Mouse (Mus musculus): ENCODE measurements around the gene Ambp. TPM values are rescaled to one million over a fixed set of nuclear protein-coding genes. Genes with fewer than 3 reads are reported as not detected.

Ambp gene
- not detected in 2 replicates for polyA plus RNA-seq (2014; fragmentation: Nextera tagmentation; extraction: Ambion mirVana)

DNA sequence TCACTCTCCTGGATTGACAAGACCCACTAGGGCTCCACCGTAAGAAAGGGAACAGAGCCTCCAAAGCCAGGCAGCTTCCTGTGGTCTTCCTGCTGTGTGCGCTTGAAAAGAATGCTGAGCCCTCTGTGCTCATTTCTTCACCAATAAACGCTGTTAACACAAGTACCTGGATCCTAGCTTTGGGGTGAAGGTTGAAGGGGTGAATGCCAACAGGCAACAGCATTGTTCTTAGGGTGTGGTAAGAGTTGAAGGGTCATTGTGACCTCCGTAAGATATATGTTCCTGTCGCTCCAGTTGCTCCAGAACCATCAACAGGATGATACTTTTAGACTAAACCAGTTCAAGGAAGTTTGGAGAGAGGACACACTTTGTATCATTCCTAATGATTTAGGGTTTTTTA lies at the start of gene Ambp:
Gene Ambp, minus strand, starts transcription at position 101 of the 400 bp plus-strand sequence.
- H3K27me3 ChIP-seq (ENCODE audit: control insufficient read depth, insufficient read depth, low read length), result no peaks in the 10 kb centered on the region
- DNase-seq, result no peak

GRCm38 (mm10) chr4:63203874-63204273 lies 49.3 kb upstream of the Ambp start:
- DNase-seq, result no peak
- Histone ChIP-seq H3K4me3 (replicated peaks; ENCODE audit: low read depth, low read length) (no peak overlapping the region), H3K9me3 (ENCODE audit: control insufficient read depth, low read length) (no peaks in the 10 kb centered on the region), H3K4me2 (ENCODE audit: low read length) (no peak overlapping the region), H3K9ac (replicated peaks; ENCODE audit: low read length) (no peak overlapping the region), H3K27me3 (ENCODE audit: control insufficient read depth, insufficient read depth, low read length) (no peaks in the 10 kb centered on the region), H3K36me3 (ENCODE audit: control insufficient read depth, insufficient read depth, low read length) (no peaks in the 10 kb centered on the region), H3K27ac (replicated peaks; ENCODE audit: low read depth, low read length) (no peak overlapping the region), H3K4me1 (ENCODE audit: control insufficient read depth, insufficient read depth, low read length) (no peaks in the 10 kb centered on the region)
- no peak for ATAC-seq (ENCODE audit: low FRiP score, low TSS enrichment)
- WGBS, result 89% methylated on average over 7 of the region's 7 CpGs

More for the DNA sequence above, at the start of gene Ambp:
- Histone ChIP-seq H3K4me3 (replicated peaks; ENCODE audit: low read depth, low read length) (no peak within 1 kb of the TSS), H3K36me3 (ENCODE audit: control insufficient read depth, insufficient read depth, low read length) (no peaks in the 10 kb centered on the region), H3K9ac (replicated peaks; ENCODE audit: low read length) (no peak within 1 kb of the TSS), H3K4me1 (ENCODE audit: control insufficient read depth, insufficient read depth, low read length) (no peaks in the 10 kb centered on the region), H3K9me3 (ENCODE audit: control insufficient read depth, low read length) (no peaks in the 10 kb centered on the region), H3K27ac (replicated peaks; ENCODE audit: low read depth, low read length) (no peak within 1 kb of the TSS), H3K4me2 (ENCODE audit: low read length) (no peak within 1 kb of the TSS)
- WGBS, result 69% methylated on average over 5 of the region's 5 CpGs
- no peak for ATAC-seq (ENCODE audit: low FRiP score, low TSS enrichment)

DNA sequence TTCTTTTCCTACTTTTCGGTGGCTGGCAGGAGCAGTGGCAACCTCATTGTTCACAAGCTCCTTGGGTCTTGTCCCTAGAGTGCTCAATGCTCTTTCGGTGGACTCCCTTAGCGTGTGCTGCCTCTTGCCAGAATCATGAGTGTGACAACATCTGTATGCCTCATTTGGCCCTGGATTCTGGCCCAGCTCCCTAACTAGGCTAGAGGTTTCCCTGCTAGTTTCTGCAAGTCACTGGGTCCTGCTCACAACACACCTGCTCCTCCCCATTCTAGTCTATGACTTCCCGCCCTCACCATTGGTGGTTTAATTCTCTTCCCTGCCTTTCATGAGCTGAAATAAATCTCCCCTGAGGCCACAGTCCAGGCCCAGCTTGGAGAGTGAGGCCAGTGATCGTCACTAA lies 44.8 kb upstream of the Ambp start:
- Histone ChIP-seq H3K27me3 (ENCODE audit: control insufficient read depth, insufficient read depth, low read length) (no peaks in the 10 kb centered on the region), H3K4me2 (ENCODE audit: low read length) (no peak overlapping the region), H3K27ac (replicated peaks; ENCODE audit: low read depth, low read length) (no peak overlapping the region), H3K4me1 (ENCODE audit: control insufficient read depth, insufficient read depth, low read length) (no peaks in the 10 kb centered on the region), H3K36me3 (ENCODE audit: control insufficient read depth, insufficient read depth, low read length) (no peaks in the 10 kb centered on the region), H3K4me3 (replicated peaks; ENCODE audit: low read depth, low read length) (no peak overlapping the region), H3K9ac (replicated peaks; ENCODE audit: low read length) (no peak overlapping the region), H3K9me3 (ENCODE audit: control insufficient read depth, low read length) (no peaks in the 10 kb centered on the region)
- WGBS, result 86% methylated on average over 5 of the region's 5 CpGs
- ATAC-seq (ENCODE audit: low FRiP score, low TSS enrichment), result no peak
- no peak for DNase-seq

GRCm38 (mm10) chr4:63194366-63194765 lies 39.8 kb upstream of the Ambp start:
- no peak overlapping the region for H3K27ac ChIP-seq (replicated peaks; ENCODE audit: low read depth, low read length)
- ATAC-seq (ENCODE audit: low FRiP score, low TSS enrichment) (no peak), DNase-seq (no peak)
- H3K4me2 ChIP-seq (ENCODE audit: low read length), result no peak overlapping the region
- H3K36me3 ChIP-seq (ENCODE audit: control insufficient read depth, insufficient read depth, low read length), result no peaks in the 10 kb centered on the region
- no peak overlapping the region for H3K4me3 ChIP-seq (replicated peaks; ENCODE audit: low read depth, low read length)
- H3K9me3 ChIP-seq (ENCODE audit: control insufficient read depth, low read length), result no peaks in the 10 kb centered on the region
- 0 out of 2 replicates have a peak, but pooled peaks cover 3% of the 10 kb centered on the region for H3K4me1 ChIP-seq (ENCODE audit: control insufficient read depth, insufficient read depth, low read length)
- H3K27me3 ChIP-seq (ENCODE audit: control insufficient read depth, insufficient read depth, low read length), result no peaks in the 10 kb centered on the region
- no peak overlapping the region for H3K9ac ChIP-seq (replicated peaks; ENCODE audit: low read length)
- WGBS, result 90% methylated on average over 2 of the region's 2 CpGs

DNA sequence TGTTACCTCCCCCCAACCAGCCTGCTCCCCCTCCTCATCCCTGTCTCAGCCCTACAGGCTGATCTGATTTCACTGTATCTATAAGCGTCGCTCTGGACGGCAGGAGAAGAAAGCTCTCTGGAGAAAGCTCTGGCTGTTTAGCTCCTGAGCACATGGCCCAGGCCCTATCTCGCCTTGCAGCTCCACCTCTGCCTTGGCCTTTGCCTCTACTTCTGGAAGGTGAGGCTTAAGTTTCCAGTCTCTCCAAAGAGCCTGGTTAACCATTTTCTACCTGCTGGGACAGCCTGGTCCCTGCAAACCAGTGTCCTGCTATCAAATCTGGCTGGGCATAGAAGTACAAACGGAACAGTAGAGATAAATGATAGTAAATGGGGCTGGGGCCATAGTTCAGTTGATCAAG lies 37.0 kb upstream of the Ambp start:
- Histone ChIP-seq H3K9me3 (ENCODE audit: control insufficient read depth, low read length) (no peaks in the 10 kb centered on the region), H3K4me1 (ENCODE audit: control insufficient read depth, insufficient read depth, low read length) (0 out of 2 replicates have a peak, but pooled peaks cover 3% of the 10 kb centered on the region), H3K4me2 (ENCODE audit: low read length) (no peak overlapping the region), H3K36me3 (ENCODE audit: control insufficient read depth, insufficient read depth, low read length) (no peaks in the 10 kb centered on the region), H3K27me3 (ENCODE audit: control insufficient read depth, insufficient read depth, low read length) (no peaks in the 10 kb centered on the region), H3K27ac (replicated peaks; ENCODE audit: low read depth, low read length) (no peak overlapping the region), H3K4me3 (replicated peaks; ENCODE audit: low read depth, low read length) (no peak overlapping the region), H3K9ac (replicated peaks; ENCODE audit: low read length) (no peak overlapping the region)
- DNase-seq (no peak), ATAC-seq (ENCODE audit: low FRiP score, low TSS enrichment) (no peak)
- WGBS, result 78% methylated on average over 5 of the region's 5 CpGs

- Histone ChIP-seq H3K36me3 (ENCODE audit: control insufficient read depth, insufficient read depth, low read length) (no peaks in the 10 kb centered on the region), H3K4me1 (ENCODE audit: control insufficient read depth, insufficient read depth, low read length) (peaks cover 7% of the 10 kb centered on the region; the same call in 1 of the 2 replicates), H3K27me3 (ENCODE audit: control insufficient read depth, insufficient read depth, low read length) (no peaks in the 10 kb centered on the region), H3K4me3 (replicated peaks; ENCODE audit: low read depth, low read length) (no peak overlapping the region), H3K27ac (replicated peaks; ENCODE audit: low read depth, low read length) (no peak overlapping the region), H3K4me2 (ENCODE audit: low read length) (no peak overlapping the region), H3K9ac (replicated peaks; ENCODE audit: low read length) (no peak overlapping the region), H3K9me3 (ENCODE audit: control insufficient read depth, low read length) (no peaks in the 10 kb centered on the region)
- WGBS, result 46% methylated on average over 21 of the region's 21 CpGs
- peak; percentile 47 for DNase-seq
- peak; percentile 46; the same call in 1 of the 2 replicates for ATAC-seq (ENCODE audit: low FRiP score, low TSS enrichment)
These were observed 31.8 kb upstream of the Ambp start for GRCm38 (mm10) chr4:63186281-63186870.

GRCm38 (mm10) chr4:63181556-63181955 lies 27.0 kb upstream of the Ambp start:
- Histone ChIP-seq H3K4me3 (replicated peaks; ENCODE audit: low read depth, low read length) (no peak overlapping the region), H3K4me2 (ENCODE audit: low read length) (no peak overlapping the region), H3K9ac (replicated peaks; ENCODE audit: low read length) (no peak overlapping the region), H3K27me3 (ENCODE audit: control insufficient read depth, insufficient read depth, low read length) (no peaks in the 10 kb centered on the region), H3K36me3 (ENCODE audit: control insufficient read depth, insufficient read depth, low read length) (no peaks in the 10 kb centered on the region), H3K9me3 (ENCODE audit: control insufficient read depth, low read length) (no peaks in the 10 kb centered on the region), H3K4me1 (ENCODE audit: control insufficient read depth, insufficient read depth, low read length) (peaks cover 5% of the 10 kb centered on the region; the same call in 1 of the 2 replicates), H3K27ac (replicated peaks; ENCODE audit: low read depth, low read length) (no peak overlapping the region)
- ATAC-seq (ENCODE audit: low FRiP score, low TSS enrichment), result peak; percentile 80
- DNase-seq, result peak; percentile 87
- 7% methylated on average over 5 of the region's 5 CpGs for WGBS

DNA sequence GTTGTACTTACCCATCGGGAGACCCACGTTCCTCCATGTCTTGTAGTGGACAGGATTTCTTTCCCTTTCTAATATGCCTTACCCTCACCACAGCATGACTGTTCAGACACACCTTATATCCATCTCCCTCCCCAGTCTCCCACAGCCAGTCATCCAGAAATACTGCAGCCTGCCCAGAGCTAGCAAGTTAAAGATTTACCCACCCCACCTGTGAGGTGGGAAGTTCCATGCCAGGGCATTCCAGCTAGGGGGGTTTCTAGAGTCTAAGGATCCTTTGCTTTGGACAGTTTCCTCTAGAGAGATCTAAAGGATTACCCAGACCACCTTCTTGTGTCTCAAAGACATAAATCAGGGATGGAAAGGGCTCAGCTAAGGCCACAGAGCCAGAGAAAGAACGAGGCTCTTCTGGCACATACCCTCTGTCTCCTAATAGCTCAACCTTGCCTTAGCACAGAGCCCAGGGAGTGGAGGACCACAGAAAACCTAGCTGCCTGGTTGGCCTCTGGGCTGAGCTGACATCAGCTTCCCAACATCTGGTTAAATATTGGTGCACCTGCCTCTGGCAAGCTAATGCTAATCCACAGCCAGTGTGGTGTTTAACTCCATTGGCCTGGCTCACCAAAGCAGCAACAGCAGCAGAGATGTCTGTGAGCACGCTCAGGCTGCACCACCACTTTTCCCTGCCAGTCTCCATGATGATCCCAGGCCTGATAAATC lies 17.5 kb upstream of the Ambp start, which contains the start of gene Kif12:
Gene Kif12, minus strand, starts transcription at position 163 of the 717 bp plus-strand sequence.
- H3K36me3 ChIP-seq (ENCODE audit: control insufficient read depth, insufficient read depth, low read length), result no peaks in the 10 kb centered on the region
- H3K4me2 ChIP-seq (ENCODE audit: low read length), result no peak within 1 kb of the TSS
- H3K9ac ChIP-seq (replicated peaks; ENCODE audit: low read length), result no peak within 1 kb of the TSS
- WGBS, result 82% methylated on average over 4 of the region's 4 CpGs
- no peaks in the 10 kb centered on the region for H3K27me3 ChIP-seq (ENCODE audit: control insufficient read depth, insufficient read depth, low read length)
- no peak within 1 kb of the TSS for H3K27ac ChIP-seq (replicated peaks; ENCODE audit: low read depth, low read length)
- no peak for DNase-seq
- no peak for ATAC-seq (ENCODE audit: low FRiP score, low TSS enrichment)
- no peaks in the 10 kb centered on the region for H3K9me3 ChIP-seq (ENCODE audit: control insufficient read depth, low read length)
- H3K4me3 ChIP-seq (replicated peaks; ENCODE audit: low read depth, low read length), result no peak within 1 kb of the TSS
- no peaks in the 10 kb centered on the region for H3K4me1 ChIP-seq (ENCODE audit: control insufficient read depth, insufficient read depth, low read length)

DNA sequence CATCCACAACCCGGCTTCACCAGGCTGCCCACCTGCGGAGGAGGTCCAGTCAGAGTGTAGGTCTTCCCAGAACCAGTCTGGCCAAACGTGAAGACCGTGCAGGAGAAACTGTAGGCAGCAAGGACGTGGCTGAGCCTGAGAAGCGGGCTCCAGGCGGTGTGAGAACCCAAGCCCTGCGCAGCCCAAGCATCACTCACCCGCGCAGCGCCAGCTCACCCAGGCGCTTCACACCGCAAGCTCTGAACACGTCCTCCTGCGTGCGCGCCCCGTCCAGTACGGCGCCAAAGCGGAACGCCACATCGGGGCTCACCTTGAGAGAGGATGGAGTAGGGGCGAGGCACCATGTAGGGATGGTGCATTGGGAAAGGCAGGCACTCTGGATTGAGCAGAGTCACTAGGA lies 16.5 kb upstream of the Ambp start:
- no peak overlapping the region for H3K4me3 ChIP-seq (replicated peaks; ENCODE audit: low read depth, low read length)
- WGBS, result 49% methylated on average over 24 of the region's 24 CpGs
- no peak overlapping the region for H3K27ac ChIP-seq (replicated peaks; ENCODE audit: low read depth, low read length)
- H3K4me2 ChIP-seq (ENCODE audit: low read length), result no peak overlapping the region
- ATAC-seq (ENCODE audit: low FRiP score, low TSS enrichment) (no peak), DNase-seq (no peak)
- no peaks in the 10 kb centered on the region for H3K36me3 ChIP-seq (ENCODE audit: control insufficient read depth, insufficient read depth, low read length)
- no peaks in the 10 kb centered on the region for H3K4me1 ChIP-seq (ENCODE audit: control insufficient read depth, insufficient read depth, low read length)
- H3K27me3 ChIP-seq (ENCODE audit: control insufficient read depth, insufficient read depth, low read length), result no peaks in the 10 kb centered on the region
- no peaks in the 10 kb centered on the region for H3K9me3 ChIP-seq (ENCODE audit: control insufficient read depth, low read length)
- H3K9ac ChIP-seq (replicated peaks; ENCODE audit: low read length), result no peak overlapping the region
